Mouse (Mus musculus) liver, embryonic 14.5 days (tissue): Measurements from ENCODE around the gene Cd5.

Experiments
- CTCF ChIP-seq: IDR thresholded peaks from 2 replicates; pipeline ENCODE4 v1.5.1; 2016; ENCODE audit warnings: antibody characterized with exemption, low read depth, control low read depth
- EP300 ChIP-seq: IDR thresholded peaks from 2 replicates; pipeline ENCODE4 v1.6.1; 2016; ENCODE audit warnings: antibody characterized with exemption, low read depth

DNA sequence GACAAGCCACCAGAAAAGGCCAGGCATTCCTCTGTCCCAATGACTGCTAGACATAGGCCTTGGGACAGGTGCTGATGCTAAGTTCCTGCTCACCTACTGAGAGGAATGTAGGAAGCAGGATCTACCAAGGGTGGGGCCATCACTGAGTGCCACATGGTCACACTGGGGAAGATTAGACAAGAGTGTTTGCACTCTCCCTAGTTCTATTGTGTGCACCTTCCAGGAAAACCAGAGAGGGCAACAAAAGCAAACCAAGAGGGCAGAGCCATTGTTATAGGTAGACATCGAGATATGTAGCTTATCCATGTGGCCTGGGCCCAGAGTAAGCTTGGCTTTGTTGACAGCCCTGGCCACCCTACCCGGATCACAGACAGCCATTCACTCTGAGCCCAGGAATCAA is 53.1 kb downstream of the Cd5 start:
- TF ChIP-seq CTCF = no peak
- TF ChIP-seq EP300 = no peak
